ENCODE assay signal across 9 mouse cellular contexts in genomic region chr8:107815775-107816174, GRCm38 (mm10).
A peak's percentile ranks its signal among the peaks of the same experiment; 100 is the strongest.
DNase-seq lines count a peak whose midpoint lies in the region; ATAC-seq and TF ChIP-seq lines count a peak whose summit lies in the region.
"Had no signal": no experiment of that assay in that cellular context is flagged by ENCODE, and none has a peak within 500 bp of the region (broad histone marks: within the 10 kb centered on the region; RNA-seq: fewer than 3 reads in every experiment).

No protein-coding gene starts in this region.

- no peaks in the 10 kb centered on the region for H3K27me3 ChIP-seq in intestine, postnatal 0 days (replicated peaks; ENCODE audit: control insufficient read depth, insufficient read depth, low read length)
- H3K27me3 ChIP-seq in intestine, embryonic 16.5 days (replicated peaks; ENCODE audit: control insufficient read depth, insufficient read depth, low read length), result no peaks in the 10 kb centered on the region

- peak; percentile 16 to 32 for DNase-seq in cerebellum, postnatal 10 days
- DNase-seq in cerebellum, postnatal 25 days, result no peak
- peak; percentile 16 for DNase-seq in thymus, postnatal 0 days (ENCODE audit: low spot score)
- DNase-seq in thymus, postnatal 4 days, result no peak
- no peak for DNase-seq in left cerebral cortex, adult 18-20 months (ENCODE audit: low spot score in 2 of 2)
- DNase-seq in urinary bladder, postnatal 4 days (ENCODE audit: low spot score in 2 of 2), result no peak
- DNase-seq: heart, postnatal 4 days had no signal

- no peak overlapping the region for H3K27ac ChIP-seq in intestine, postnatal 0 days (ENCODE audit: low read depth, low read length)
- no peak overlapping the region for H3K27ac ChIP-seq in intestine, embryonic 16.5 days (ENCODE audit: low read length)

- peak; percentile 59 for TF ChIP-seq CTCF in intestine, postnatal 0 days (IDR thresholded peaks at IDR 0.05; ENCODE audit: low read depth)

- H3K9me3 ChIP-seq in intestine, postnatal 0 days (ENCODE audit: control insufficient read depth), result no peaks in the 10 kb centered on the region
- H3K9me3 ChIP-seq in intestine, embryonic 16.5 days (ENCODE audit: control insufficient read depth, low read length), result no peaks in the 10 kb centered on the region

- no peak overlapping the region for H3K4me2 ChIP-seq in intestine, postnatal 0 days (replicated peaks; ENCODE audit: low read depth)
- no peak overlapping the region for H3K4me2 ChIP-seq in intestine, embryonic 16.5 days (ENCODE audit: low read depth, low read length)

- WGBS in intestine, postnatal 0 days, result 30% methylated on average over 3 of the region's 3 CpGs
- WGBS in intestine, embryonic 16.5 days, result 24% methylated on average over 3 of the region's 3 CpGs

- no peaks in the 10 kb centered on the region for H3K36me3 ChIP-seq in intestine, postnatal 0 days (ENCODE audit: control insufficient read depth, insufficient read depth)
- H3K36me3 ChIP-seq in intestine, embryonic 16.5 days (ENCODE audit: control insufficient read depth, insufficient read depth, low read length), result no peaks in the 10 kb centered on the region

- no peak overlapping the region for H3K4me3 ChIP-seq in intestine, postnatal 0 days (ENCODE audit: low read depth, low read length)
- H3K4me3 ChIP-seq in intestine, embryonic 16.5 days (ENCODE audit: low read length), result no peak overlapping the region

- H3K9ac ChIP-seq in intestine, postnatal 0 days (ENCODE audit: low read depth, low read length), result no peak overlapping the region
- H3K9ac ChIP-seq in intestine, embryonic 16.5 days (ENCODE audit: low read depth, low read length), result no peak overlapping the region

- no peak for ATAC-seq in intestine, postnatal 0 days
- ATAC-seq in intestine, embryonic 16.5 days, result no peak

- no peaks in the 10 kb centered on the region for H3K4me1 ChIP-seq in intestine, postnatal 0 days (replicated peaks; ENCODE audit: control insufficient read depth, insufficient read depth, low read length)
- no peaks in the 10 kb centered on the region for H3K4me1 ChIP-seq in intestine, embryonic 16.5 days (ENCODE audit: control insufficient read depth, insufficient read depth, low read length)

Comparison
In these comparisons a context has a peak if more than half of its experiments do, and no peak if none do; other contexts are left out.
1. DNase-seq: peak in cerebellum, postnatal 10 days (2 of 2) and thymus, postnatal 0 days (single experiment); none in cerebellum, postnatal 25 days (0 of 2), thymus, postnatal 4 days (single experiment), left cerebral cortex, adult 18-20 months (0 of 2) and urinary bladder, postnatal 4 days (0 of 2).